Mouse (Mus musculus) heart, embryonic 15.5 days (tissue): ENCODE data around the gene Acox2. TPM values are rescaled to one million over a fixed set of nuclear protein-coding genes. Genes with fewer than 3 reads are reported as not detected.

ENCODE experiments used
- ATAC-seq: fragments of 200-750 bp; cut with Nextera tagmentation; replicated peaks from 2 replicates; pipeline ENCODE4 v1.8.0; 2017; ENCODE audit warnings: low read depth, moderate TSS enrichment; ENCODE audit not compliant: insufficient number of reproducible peaks, insufficient read depth, low FRiP score
- H3K27ac ChIP-seq: fragments of 300-500 bp; sonication (generic); 2 replicates; pipeline ENCODE4 v1.5.1; 2015; ENCODE audit warnings: mild to moderate bottlenecking, inconsistent platforms
- H3K27me3 ChIP-seq: fragments of 300-500 bp; sonication (generic); 2 replicates; pipeline ENCODE4 v1.6.1; 2015; ENCODE audit warnings: inconsistent platforms
- H3K36me3 ChIP-seq: fragments of 300-500 bp; sonication (generic); 2 replicates; pipeline ENCODE4 v1.6.1; 2015; ENCODE audit warnings: mild to moderate bottlenecking, inconsistent platforms
- H3K4me1 ChIP-seq: fragments of 300-500 bp; sonication (generic); replicated peaks from 2 replicates; pipeline ENCODE4 v1.6.1; 2015; ENCODE audit warnings: inconsistent platforms
- H3K4me2 ChIP-seq: fragments of 300-500 bp; sonication (generic); 2 replicates; pipeline ENCODE4 v1.6.1; 2015; ENCODE audit warnings: inconsistent platforms, mild to moderate bottlenecking, moderate library complexity
- H3K4me3 ChIP-seq: fragments of 300-500 bp; sonication (generic); 2 replicates; pipeline ENCODE4 v1.5.1; 2015; ENCODE audit warnings: mild to moderate bottlenecking, inconsistent platforms
- H3K9ac ChIP-seq: fragments of 300-500 bp; sonication (generic); 2 replicates; pipeline ENCODE4 v1.6.1; 2015; ENCODE audit warnings: mild to moderate bottlenecking, inconsistent platforms
- H3K9me3 ChIP-seq: fragments of 300-500 bp; sonication (generic); replicated peaks from 2 replicates; pipeline ENCODE4 v1.6.1; 2016; ENCODE audit warnings: inconsistent platforms
- WGBS: fragments of 180-500 bp; shearing (Covaris S2); methylation state at CpG from one replicate; pipeline ENCODE4 v1.1.7; 2015; ENCODE audit warnings: mixed read lengths; 5-methylcytosine and 5-hydroxymethylcytosine counted together
- polyA plus RNA-seq: library from polyadenylated mRNA; unstranded; fragments of >200 nt; fragmentation: Nextera tagmentation; extraction: Ambion mirVana; gene quantifications from 2 replicates; pipeline ENCODE4 v1.2.1, GENCODE M21; 2015

Acox2 gene
- polyA plus RNA-seq, 1 experiment from 2014 or later = not detected

DNA sequence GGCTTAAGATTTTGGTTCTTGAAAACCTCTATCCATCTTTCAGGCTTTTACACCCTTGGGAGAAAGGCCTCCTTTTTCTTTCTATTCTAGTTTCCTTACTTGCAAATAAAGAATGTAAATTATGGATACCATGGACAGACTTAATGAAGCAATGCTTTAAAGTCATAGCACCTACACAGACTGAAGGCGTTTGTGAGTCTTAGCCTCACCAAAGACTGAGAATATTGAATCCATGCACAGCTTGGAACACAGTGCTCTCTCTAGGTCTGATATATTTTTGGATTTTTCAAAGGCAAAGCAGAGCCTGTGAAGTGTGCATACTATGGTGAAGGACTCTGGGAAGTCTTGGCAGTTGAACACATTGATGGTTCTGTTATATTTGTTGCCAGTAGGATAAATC lies 9.9 kb downstream of the Acox2 start:
- no peak for ATAC-seq
- no peak overlapping the region for H3K27ac ChIP-seq
- H3K27me3 ChIP-seq = no peaks in the 10 kb centered on the region
- 96% methylated on average over 1 of the region's 1 CpGs for WGBS
- H3K9me3 ChIP-seq = no peaks in the 10 kb centered on the region
- H3K9ac ChIP-seq = no peak overlapping the region
- no peak overlapping the region for H3K4me3 ChIP-seq
- no peaks in the 10 kb centered on the region for H3K4me1 ChIP-seq
- no peak overlapping the region for H3K4me2 ChIP-seq
- no peaks in the 10 kb centered on the region for H3K36me3 ChIP-seq

- WGBS = 82% methylated on average over 8 of the region's 8 CpGs
- H3K27ac ChIP-seq = no peak overlapping the region
- no peaks in the 10 kb centered on the region for H3K9me3 ChIP-seq
- H3K36me3 ChIP-seq = no peaks in the 10 kb centered on the region
- H3K4me1 ChIP-seq = peaks cover 4% of the 10 kb centered on the region; the same call in 1 of the 2 replicates
- no peak overlapping the region for H3K9ac ChIP-seq
- no peak overlapping the region for H3K4me2 ChIP-seq
- ATAC-seq = no peak
- H3K27me3 ChIP-seq = no peaks in the 10 kb centered on the region
- no peak overlapping the region for H3K4me3 ChIP-seq
Observed at GRCm38 (mm10) chr14:8246878-8247277, 12.3 kb downstream of the Acox2 start.

GRCm38 (mm10) chr14:8244211-8244611 lies 14.9 kb downstream of the Acox2 start:
- Histone ChIP-seq H3K36me3 (no peaks in the 10 kb centered on the region), H3K4me3 (no peak overlapping the region), H3K9me3 (no peaks in the 10 kb centered on the region), H3K4me1 (peaks cover 4% of the 10 kb centered on the region; the same call in 1 of the 2 replicates), H3K4me2 (no peak overlapping the region), H3K9ac (no peak overlapping the region), H3K27ac (no peak overlapping the region), H3K27me3 (no peaks in the 10 kb centered on the region)
- 67% methylated on average over 5 of the region's 5 CpGs for WGBS
- no peak for ATAC-seq

GRCm38 (mm10) chr14:8243136-8243888 lies 15.8 kb downstream of the Acox2 start:
- WGBS = 65% methylated on average over 8 of the region's 8 CpGs
- Histone ChIP-seq H3K4me3 (no peak overlapping the region), H3K4me2 (no peak overlapping the region), H3K4me1 (peaks cover 4% of the 10 kb centered on the region; the same call in 1 of the 2 replicates), H3K36me3 (no peaks in the 10 kb centered on the region), H3K27me3 (no peaks in the 10 kb centered on the region), H3K27ac (no peak overlapping the region), H3K9ac (no peak overlapping the region), H3K9me3 (no peaks in the 10 kb centered on the region)
- no peak for ATAC-seq

DNA sequence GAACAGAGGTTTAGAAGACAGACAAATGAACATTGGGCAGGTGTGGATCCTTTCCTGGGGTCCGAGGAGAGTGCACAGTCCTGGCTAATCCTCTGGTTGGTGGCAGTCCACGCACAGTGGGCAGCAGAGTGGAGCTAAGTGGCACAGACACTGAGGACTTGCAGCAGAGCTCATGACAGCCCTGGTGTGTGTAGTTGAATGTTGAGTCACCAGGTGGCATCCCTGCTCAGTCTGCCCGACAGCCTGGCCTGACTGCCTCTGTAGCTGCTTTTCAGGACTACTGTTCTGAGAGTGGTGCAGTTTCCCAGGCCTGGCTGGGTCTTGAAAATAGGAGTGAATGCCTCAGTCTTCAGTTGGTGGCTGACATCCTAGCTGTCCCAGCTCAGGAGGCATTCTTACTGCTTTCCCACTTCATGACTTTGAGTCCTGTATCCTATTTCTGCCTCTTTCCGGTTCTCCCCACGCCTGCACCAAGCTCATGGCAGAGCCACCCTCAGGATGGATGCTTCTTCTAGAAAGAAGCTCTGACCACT lies 16.7 kb downstream of the Acox2 start:
- H3K27ac ChIP-seq = no peak overlapping the region
- WGBS = 62% methylated on average over 5 of the region's 5 CpGs
- H3K4me3 ChIP-seq = no peak overlapping the region

DNA sequence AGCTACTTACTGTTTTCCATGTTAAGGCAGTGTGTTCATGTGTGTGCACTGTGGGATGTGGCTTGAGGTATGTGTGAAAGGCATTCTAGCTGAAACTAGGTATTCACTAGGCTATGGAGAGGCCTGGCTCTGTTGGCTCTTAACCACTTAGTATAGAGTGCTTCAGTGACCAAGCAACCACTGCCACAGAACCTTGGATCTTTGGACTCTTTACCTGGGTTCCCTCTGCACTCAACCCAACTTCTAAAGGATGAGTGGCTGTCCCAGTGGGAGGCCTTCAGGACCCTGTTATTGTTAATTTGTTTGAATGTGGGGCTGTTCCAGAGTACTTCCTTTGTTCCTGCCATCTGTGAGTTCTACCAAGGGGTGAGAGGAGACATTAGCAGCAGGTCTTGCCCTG lies 17.3 kb downstream of the Acox2 start:
- H3K27ac ChIP-seq = no peak overlapping the region
- H3K27me3 ChIP-seq = no peaks in the 10 kb centered on the region
- H3K36me3 ChIP-seq = no peaks in the 10 kb centered on the region
- no peak overlapping the region for H3K4me2 ChIP-seq
- no peaks in the 10 kb centered on the region for H3K9me3 ChIP-seq
- ATAC-seq = no peak
- H3K9ac ChIP-seq = no peak overlapping the region
- H3K4me1 ChIP-seq = peaks cover 4% of the 10 kb centered on the region; the same call in 1 of the 2 replicates
- no peak overlapping the region for H3K4me3 ChIP-seq

More for the DNA sequence above, 16.7 kb downstream of the Acox2 start:
- Histone ChIP-seq H3K27me3 (no peaks in the 10 kb centered on the region), H3K4me2 (no peak overlapping the region), H3K9ac (no peak overlapping the region), H3K9me3 (no peaks in the 10 kb centered on the region), H3K4me1 (peaks cover 4% of the 10 kb centered on the region; the same call in 1 of the 2 replicates), H3K36me3 (no peaks in the 10 kb centered on the region)
- ATAC-seq = 0 out of 2 replicates have a peak, but pooled peaks have one; percentile 29

- no peak overlapping the region for H3K4me2 ChIP-seq
- 11% methylated on average over 1 of the region's 1 CpGs for WGBS
- no peak for ATAC-seq
Observed at GRCm38 (mm10) chr14:8233252-8233651, 25.9 kb downstream of the Acox2 start.

GRCm38 (mm10) chr14:8232155-8232910 lies 26.8 kb downstream of the Acox2 start:
- Histone ChIP-seq H3K9ac (no peak overlapping the region), H3K9me3 (no peaks in the 10 kb centered on the region), H3K36me3 (no peaks in the 10 kb centered on the region), H3K4me2 (no peak overlapping the region), H3K27me3 (no peaks in the 10 kb centered on the region), H3K4me1 (peaks cover 4% of the 10 kb centered on the region), H3K4me3 (no peak overlapping the region), H3K27ac (no peak overlapping the region)
- no peak for ATAC-seq
- 70% methylated on average over 6 of the region's 6 CpGs for WGBS

More at GRCm38 (mm10) chr14:8233252-8233651, 25.9 kb downstream of the Acox2 start:
- Histone ChIP-seq H3K27me3 (no peaks in the 10 kb centered on the region), H3K9me3 (no peaks in the 10 kb centered on the region), H3K36me3 (no peaks in the 10 kb centered on the region), H3K27ac (no peak overlapping the region), H3K4me1 (peaks cover 4% of the 10 kb centered on the region), H3K4me3 (no peak overlapping the region), H3K9ac (no peak overlapping the region)

- WGBS = 64% methylated on average over 9 of the region's 9 CpGs
- Histone ChIP-seq H3K9ac (no peak overlapping the region), H3K4me3 (no peak overlapping the region), H3K27ac (no peak overlapping the region), H3K4me2 (no peak overlapping the region), H3K27me3 (no peaks in the 10 kb centered on the region), H3K4me1 (peaks cover 4% of the 10 kb centered on the region), H3K9me3 (no peaks in the 10 kb centered on the region), H3K36me3 (no peaks in the 10 kb centered on the region)
- ATAC-seq = no peak
Observed at GRCm38 (mm10) chr14:8229367-8230019, 29.7 kb downstream of the Acox2 start.

- no peak for ATAC-seq
- Histone ChIP-seq H3K4me2 (no peak overlapping the region), H3K4me3 (no peak overlapping the region)
Observed at GRCm38 (mm10) chr14:8224805-8225204, 34.3 kb downstream of the Acox2 start.

More at GRCm38 (mm10) chr14:8224805-8225204, 34.3 kb downstream of the Acox2 start:
- no peak overlapping the region for H3K9ac ChIP-seq
- no peak overlapping the region for H3K27ac ChIP-seq
- no peaks in the 10 kb centered on the region for H3K27me3 ChIP-seq
- 0 out of 2 replicates have a peak, but pooled peaks cover 3% of the 10 kb centered on the region for H3K36me3 ChIP-seq
- peaks cover 2% of the 10 kb centered on the region for H3K4me1 ChIP-seq
- WGBS = 73% methylated on average over 2 of the region's 2 CpGs
- H3K9me3 ChIP-seq = no peaks in the 10 kb centered on the region
